Mouse (Mus musculus): ENCODE measurements at regions not wholly inside any gene's neighbourhood (a gene's known extent, or its start where the extent isn't known, plus 50 kb on each side); places are given as distances from the start of the nearest gene placed in this dataset.

DNA sequence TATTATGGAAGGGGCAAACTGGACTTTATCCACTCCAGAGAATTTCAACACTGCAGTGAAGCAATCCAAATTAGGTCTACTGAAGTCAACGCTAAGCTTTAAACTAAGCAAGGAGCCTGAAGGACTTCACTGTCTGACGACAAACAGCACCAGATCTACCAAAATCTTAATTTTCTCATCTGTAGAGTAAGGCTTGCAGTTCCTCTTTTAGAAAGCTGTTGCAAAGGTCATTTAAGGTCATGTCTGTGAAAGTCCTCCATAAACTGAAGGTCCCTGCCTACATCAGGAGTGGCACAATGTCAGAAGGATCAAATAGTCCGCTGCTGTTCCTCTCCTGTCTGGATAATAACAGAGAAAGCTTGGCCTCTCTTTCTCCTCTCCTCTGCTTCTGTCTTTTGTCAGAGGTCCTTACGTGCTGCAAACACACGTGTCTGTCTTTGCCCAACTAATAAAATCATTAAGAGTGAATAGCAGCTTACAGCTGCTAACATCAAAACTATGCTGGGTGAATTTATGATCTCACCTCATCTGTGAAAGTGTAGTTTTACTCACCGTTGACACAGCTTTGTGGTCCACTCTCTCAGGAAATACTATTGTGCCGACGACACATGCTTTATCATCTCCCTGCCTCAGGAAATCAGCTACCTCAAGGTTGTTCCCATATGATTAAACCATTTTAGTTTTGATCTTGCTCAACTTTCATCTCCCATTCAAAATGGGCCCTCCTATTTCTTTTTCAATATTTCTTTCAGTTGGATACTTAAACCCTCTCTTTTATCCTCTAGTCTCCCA is 117.9 kb upstream of the Tas2r134 start:
- DNase-seq (ENCODE audit: extremely low read depth, low read depth, low spot score), result peak; percentile 43
- Histone ChIP-seq H3K4me3 (ENCODE audit: insufficient read depth, low read depth, low read length) (no peak overlapping the region), H3K36me3 (ENCODE audit: control insufficient read depth, insufficient read depth, low read length) (no peaks in the 10 kb centered on the region), H3K79me2 (ENCODE audit: control insufficient read depth, insufficient read depth, low read length) (no peaks in the 10 kb centered on the region), H3K27me3 (ENCODE audit: control insufficient read depth, insufficient read depth, low read length) (no peaks in the 10 kb centered on the region), H3K27ac (replicated peaks; ENCODE audit: insufficient read depth, low read depth, low read length) (no peak overlapping the region), H3K4me1 (ENCODE audit: control insufficient read depth, insufficient read depth, low read length) (peaks cover 6% of the 10 kb centered on the region; the same call in 1 of the 2 replicates), H3K9ac (ENCODE audit: low read depth, low read length) (no peak overlapping the region)
- 58% methylated on average over 8 of the region's 8 CpGs for WGBS
- TF ChIP-seq POLR2A (IDR thresholded peaks at IDR 0.05; ENCODE audit: extremely low read depth, insufficient read depth, low read length) (no peak), CTCF (IDR thresholded peaks at IDR 0.05; ENCODE audit: low read depth, low read length) (no peak)

DNA sequence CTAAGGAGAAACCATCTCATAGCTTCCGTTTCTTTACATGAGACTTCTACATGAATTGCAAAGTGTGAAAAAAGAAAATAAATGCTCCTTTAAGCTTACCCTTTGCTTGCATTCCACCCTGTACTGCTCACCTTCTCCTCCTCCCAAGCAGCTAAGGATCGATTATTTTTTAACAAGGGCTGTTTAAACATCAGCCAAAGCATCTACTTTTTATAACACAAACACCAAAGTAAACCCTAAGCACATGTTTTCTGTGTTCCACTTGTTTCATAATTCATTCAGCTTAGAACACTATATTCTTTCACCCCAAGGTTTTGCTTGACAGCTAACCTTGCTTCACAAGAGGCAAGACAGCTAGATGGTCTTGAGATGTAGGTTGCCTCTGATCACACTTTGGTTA is 129.4 kb upstream of the Tas2r134 start:
- no peaks in the 10 kb centered on the region for H3K4me1 ChIP-seq (ENCODE audit: control insufficient read depth, insufficient read depth, low read length)
- no peak overlapping the region for H3K9ac ChIP-seq (ENCODE audit: low read depth, low read length)
- H3K36me3 ChIP-seq (ENCODE audit: control insufficient read depth, insufficient read depth, low read length), result no peaks in the 10 kb centered on the region
- no peak overlapping the region for H3K27ac ChIP-seq (replicated peaks; ENCODE audit: insufficient read depth, low read depth, low read length)
- peak; percentile 57 for DNase-seq (ENCODE audit: extremely low read depth, low read depth, low spot score)
- no peaks in the 10 kb centered on the region for H3K79me2 ChIP-seq (ENCODE audit: control insufficient read depth, insufficient read depth, low read length)
- H3K4me3 ChIP-seq (ENCODE audit: insufficient read depth, low read depth, low read length), result no peak overlapping the region
- H3K27me3 ChIP-seq (ENCODE audit: control insufficient read depth, insufficient read depth, low read length), result no peaks in the 10 kb centered on the region
- no peak for TF ChIP-seq POLR2A (IDR thresholded peaks at IDR 0.05; ENCODE audit: extremely low read depth, insufficient read depth, low read length)
- TF ChIP-seq CTCF (IDR thresholded peaks at IDR 0.05; ENCODE audit: low read depth, low read length), result no peak
- 68% methylated on average over 2 of the region's 2 CpGs for WGBS

DNA sequence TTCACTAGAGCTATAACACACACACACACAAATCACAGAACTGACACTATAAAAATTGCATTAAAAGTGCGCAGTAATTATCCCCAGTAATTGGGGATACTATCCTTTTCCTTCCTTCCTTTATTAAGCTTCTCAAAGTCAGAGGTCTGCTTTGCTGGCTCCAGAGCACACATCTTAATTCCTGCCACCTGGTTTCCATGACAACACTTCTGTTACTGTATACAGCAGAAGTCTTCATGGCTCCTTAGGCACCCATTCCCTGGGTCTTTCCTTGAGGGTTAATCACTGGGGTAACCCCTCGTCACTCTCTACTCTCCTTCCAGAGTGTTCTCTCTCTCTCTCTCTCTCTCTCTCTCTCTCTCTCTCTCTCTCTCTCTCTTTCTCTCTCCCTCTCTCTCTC is 153.6 kb upstream of the Tas2r134 start:
- Histone ChIP-seq H3K4me3 (ENCODE audit: insufficient read depth, low read depth, low read length) (no peak overlapping the region), H3K4me1 (ENCODE audit: control insufficient read depth, insufficient read depth, low read length) (no peaks in the 10 kb centered on the region), H3K27me3 (ENCODE audit: control insufficient read depth, insufficient read depth, low read length) (no peaks in the 10 kb centered on the region), H3K27ac (replicated peaks; ENCODE audit: insufficient read depth, low read depth, low read length) (no peak overlapping the region), H3K79me2 (ENCODE audit: control insufficient read depth, insufficient read depth, low read length) (no peaks in the 10 kb centered on the region), H3K9ac (ENCODE audit: low read depth, low read length) (no peak overlapping the region), H3K36me3 (ENCODE audit: control insufficient read depth, insufficient read depth, low read length) (no peaks in the 10 kb centered on the region)
- no peak for TF ChIP-seq POLR2A (IDR thresholded peaks at IDR 0.05; ENCODE audit: extremely low read depth, insufficient read depth, low read length)
- TF ChIP-seq CTCF (IDR thresholded peaks at IDR 0.05; ENCODE audit: low read depth, low read length), result no peak
- DNase-seq (ENCODE audit: extremely low read depth, low read depth, low spot score), result no peak
- WGBS, result 91% methylated on average over 2 of the region's 2 CpGs

DNA sequence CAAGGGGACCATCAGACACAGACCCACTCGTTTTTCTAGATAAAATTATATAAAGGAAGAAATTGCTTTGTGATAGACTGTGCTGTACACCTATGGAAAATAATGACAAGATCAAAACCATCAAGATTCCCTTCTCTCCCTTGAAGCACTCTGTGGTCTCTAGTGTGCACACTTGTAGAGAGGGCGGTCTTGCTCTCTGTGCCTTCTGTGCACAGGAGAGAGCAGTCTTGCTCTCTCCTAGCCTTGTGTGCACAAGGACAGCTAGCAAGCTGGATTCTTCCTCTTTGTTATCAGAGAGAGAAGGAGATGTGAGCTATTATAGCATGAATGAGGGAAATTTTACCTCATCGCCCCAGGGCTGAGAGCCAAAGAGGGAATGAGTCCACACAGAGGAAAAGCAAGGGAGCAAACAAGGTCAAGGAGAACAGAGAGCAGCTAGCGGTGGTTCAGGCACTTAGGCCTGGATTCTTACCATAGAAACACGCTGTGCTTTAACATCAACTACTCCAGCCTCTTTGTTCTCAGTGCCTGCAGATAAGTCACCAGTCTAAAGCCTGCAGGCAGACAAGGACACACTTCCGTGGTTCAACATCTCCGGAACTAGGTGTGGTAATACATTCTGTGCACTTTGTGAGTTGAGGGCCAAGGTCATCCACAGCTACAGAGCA is 160.2 kb upstream of the Tas2r134 start:
- peak; percentile 26 for DNase-seq (ENCODE audit: extremely low read depth, low read depth, low spot score)
- WGBS, result 57% methylated on average over 7 of the region's 7 CpGs
- H3K4me3 ChIP-seq (ENCODE audit: insufficient read depth, low read depth, low read length), result no peak overlapping the region
- no peak overlapping the region for H3K27ac ChIP-seq (replicated peaks; ENCODE audit: insufficient read depth, low read depth, low read length)
- H3K4me1 ChIP-seq (ENCODE audit: control insufficient read depth, insufficient read depth, low read length), result no peaks in the 10 kb centered on the region
- H3K27me3 ChIP-seq (ENCODE audit: control insufficient read depth, insufficient read depth, low read length), result no peaks in the 10 kb centered on the region
- H3K36me3 ChIP-seq (ENCODE audit: control insufficient read depth, insufficient read depth, low read length), result no peaks in the 10 kb centered on the region
- no peaks in the 10 kb centered on the region for H3K79me2 ChIP-seq (ENCODE audit: control insufficient read depth, insufficient read depth, low read length)
- no peak overlapping the region for H3K9ac ChIP-seq (ENCODE audit: low read depth, low read length)
- no peak for TF ChIP-seq POLR2A (IDR thresholded peaks at IDR 0.05; ENCODE audit: extremely low read depth, insufficient read depth, low read length)
- no peak for TF ChIP-seq CTCF (IDR thresholded peaks at IDR 0.05; ENCODE audit: low read depth, low read length)

DNA sequence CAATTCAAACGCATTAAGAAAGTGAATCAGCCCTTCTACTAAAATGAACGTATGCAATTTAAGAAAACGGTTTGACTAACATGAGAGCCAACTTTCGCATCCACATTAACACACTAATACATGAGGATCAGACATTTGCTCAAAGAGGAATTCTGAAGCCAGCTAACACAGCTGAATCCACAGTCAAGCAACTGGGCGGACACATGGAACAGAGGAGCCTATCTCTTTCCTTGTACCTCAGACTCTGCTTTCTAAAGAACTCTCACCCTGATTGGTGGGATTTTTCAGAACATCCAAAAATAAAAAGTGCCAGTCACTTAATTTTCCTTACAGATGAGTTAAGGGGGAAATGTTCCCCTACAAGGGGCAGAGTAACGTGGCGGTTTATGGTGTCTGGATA is 161.3 kb upstream of the Tas2r134 start:
- H3K79me2 ChIP-seq (ENCODE audit: control insufficient read depth, insufficient read depth, low read length), result no peaks in the 10 kb centered on the region
- no peak for DNase-seq (ENCODE audit: extremely low read depth, low read depth, low spot score)
- H3K4me1 ChIP-seq (ENCODE audit: control insufficient read depth, insufficient read depth, low read length), result no peaks in the 10 kb centered on the region
- H3K36me3 ChIP-seq (ENCODE audit: control insufficient read depth, insufficient read depth, low read length), result no peaks in the 10 kb centered on the region
- no peaks in the 10 kb centered on the region for H3K27me3 ChIP-seq (ENCODE audit: control insufficient read depth, insufficient read depth, low read length)
- no peak overlapping the region for H3K27ac ChIP-seq (replicated peaks; ENCODE audit: insufficient read depth, low read depth, low read length)
- no peak overlapping the region for H3K9ac ChIP-seq (ENCODE audit: low read depth, low read length)
- TF ChIP-seq POLR2A (IDR thresholded peaks at IDR 0.05; ENCODE audit: extremely low read depth, insufficient read depth, low read length) (no peak), CTCF (IDR thresholded peaks at IDR 0.05; ENCODE audit: low read depth, low read length) (no peak)
- WGBS, result 96% methylated on average over 7 of the region's 7 CpGs
- H3K4me3 ChIP-seq (ENCODE audit: insufficient read depth, low read depth, low read length), result no peak overlapping the region

DNA sequence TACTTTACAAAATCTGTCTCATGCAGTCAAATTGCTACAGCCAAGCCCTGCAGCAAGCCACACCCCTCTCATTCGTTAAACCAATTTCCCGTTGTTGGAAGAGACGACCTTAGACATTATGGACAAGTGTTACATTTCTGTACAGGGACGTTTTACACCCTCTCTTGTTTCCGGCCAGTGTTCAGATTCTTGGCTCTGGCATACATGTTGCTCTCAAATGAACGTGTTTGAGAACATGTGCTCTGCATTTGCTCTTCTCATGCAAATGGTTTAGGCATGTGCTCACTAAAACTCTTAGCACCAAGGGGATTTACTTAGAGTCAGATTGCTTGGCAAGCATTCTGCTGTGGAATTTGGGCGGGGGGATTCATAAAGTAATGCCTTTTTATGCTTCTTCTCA is 161.7 kb upstream of the Tas2r134 start:
- H3K4me1 ChIP-seq (ENCODE audit: control insufficient read depth, insufficient read depth, low read length), result no peaks in the 10 kb centered on the region
- no peak overlapping the region for H3K4me3 ChIP-seq (ENCODE audit: insufficient read depth, low read depth, low read length)
- H3K36me3 ChIP-seq (ENCODE audit: control insufficient read depth, insufficient read depth, low read length), result no peaks in the 10 kb centered on the region
- H3K27ac ChIP-seq (replicated peaks; ENCODE audit: insufficient read depth, low read depth, low read length), result no peak overlapping the region
- no peaks in the 10 kb centered on the region for H3K79me2 ChIP-seq (ENCODE audit: control insufficient read depth, insufficient read depth, low read length)
- WGBS, result 81% methylated on average over 7 of the region's 7 CpGs
- H3K27me3 ChIP-seq (ENCODE audit: control insufficient read depth, insufficient read depth, low read length), result no peaks in the 10 kb centered on the region
- H3K9ac ChIP-seq (ENCODE audit: low read depth, low read length), result no peak overlapping the region
- DNase-seq (ENCODE audit: extremely low read depth, low read depth, low spot score), result no peak
- TF ChIP-seq POLR2A (IDR thresholded peaks at IDR 0.05; ENCODE audit: extremely low read depth, insufficient read depth, low read length) (no peak), CTCF (IDR thresholded peaks at IDR 0.05; ENCODE audit: low read depth, low read length) (no peak)

All from liver, adult 2 months (tissue).